Mouse (Mus musculus) heart, embryonic 13.5 days (tissue): Measurements from ENCODE around the gene Olfr1022. TPM values are rescaled to one million over a fixed set of nuclear protein-coding genes. Genes with fewer than 3 reads are reported as not detected.

Experiments used
- ATAC-seq: fragments of 200-750 bp; cut with Nextera tagmentation; 2 replicates; pipeline ENCODE4 v1.8.0; 2017; ENCODE audit warnings: moderate TSS enrichment; ENCODE audit not compliant: insufficient number of reproducible peaks, low FRiP score, low TSS enrichment; ENCODE audit errors: extremely low read depth
- H3K27ac ChIP-seq: fragments of 300-500 bp; sonication (generic); replicated peaks from 2 replicates; pipeline ENCODE4 v1.5.1; 2015; ENCODE audit warnings: moderate library complexity, mild to moderate bottlenecking, inconsistent platforms
- H3K27me3 ChIP-seq: fragments of 300-500 bp; sonication (generic); replicated peaks from 2 replicates; pipeline ENCODE4 v1.6.1; 2015; ENCODE audit warnings: mild to moderate bottlenecking, inconsistent platforms
- H3K36me3 ChIP-seq: fragments of 300-500 bp; sonication (generic); 2 replicates; pipeline ENCODE4 v1.6.1; 2015; ENCODE audit warnings: mild to moderate bottlenecking, inconsistent platforms
- H3K4me1 ChIP-seq: fragments of 300-500 bp; sonication (generic); 2 replicates; pipeline ENCODE4 v1.6.1; 2015; ENCODE audit warnings: inconsistent platforms
- H3K4me2 ChIP-seq: fragments of 300-500 bp; sonication (generic); 2 replicates; pipeline ENCODE4 v1.6.1; 2015; ENCODE audit warnings: inconsistent platforms, mild to moderate bottlenecking, moderate library complexity
- H3K4me3 ChIP-seq: fragments of 300-500 bp; sonication (generic); 2 replicates; pipeline ENCODE4 v1.5.1; 2015; ENCODE audit warnings: moderate library complexity, mild to moderate bottlenecking, inconsistent platforms
- H3K9ac ChIP-seq: fragments of 300-500 bp; sonication (generic); 2 replicates; pipeline ENCODE4 v1.6.1; 2015; ENCODE audit warnings: inconsistent platforms, mild to moderate bottlenecking, moderate library complexity
- H3K9me3 ChIP-seq: fragments of 300-500 bp; sonication (generic); 2 replicates; pipeline ENCODE4 v1.6.1; 2016; ENCODE audit warnings: inconsistent platforms
- WGBS: fragments of 180-500 bp; shearing (Covaris S2); methylation state at CpG from one replicate; pipeline ENCODE4 v1.1.7; 2015; ENCODE audit warnings: mixed read lengths; 5-methylcytosine and 5-hydroxymethylcytosine counted together
- polyA plus RNA-seq: library from polyadenylated mRNA; unstranded; fragments of >200 nt; fragmentation: Nextera tagmentation; extraction: Ambion mirVana; gene quantifications from 2 replicates; pipeline ENCODE4 v1.2.1, GENCODE M21; 2015

Olfr1022 gene
- not detected in 2 replicates for polyA plus RNA-seq

GRCm38 (mm10) chr2:85868294-85868693, at the start of gene Olfr1022:
Olfr1022 (plus strand) TSS chr2:85868594.
- H3K4me1 ChIP-seq: no peaks in the 10 kb centered on the region
- no peaks in the 10 kb centered on the region for H3K36me3 ChIP-seq
- 35% methylated on average over 2 of the region's 2 CpGs for WGBS
- no peak within 1 kb of the TSS for H3K4me3 ChIP-seq
- H3K27me3 ChIP-seq: no peaks in the 10 kb centered on the region
- H3K27ac ChIP-seq: no peak within 1 kb of the TSS
- no peak within 1 kb of the TSS for H3K4me2 ChIP-seq
- ATAC-seq: no peak
- no peak within 1 kb of the TSS for H3K9ac ChIP-seq
- H3K9me3 ChIP-seq: no peaks in the 10 kb centered on the region

- H3K36me3 ChIP-seq: no peaks in the 10 kb centered on the region
- ATAC-seq: no peak
- no peaks in the 10 kb centered on the region for H3K9me3 ChIP-seq
- no peak within 1 kb of the TSS for H3K27ac ChIP-seq
- no peak within 1 kb of the TSS for H3K9ac ChIP-seq
- H3K4me3 ChIP-seq: no peak within 1 kb of the TSS
- H3K4me1 ChIP-seq: no peaks in the 10 kb centered on the region
- H3K27me3 ChIP-seq: no peaks in the 10 kb centered on the region
- H3K4me2 ChIP-seq: no peak within 1 kb of the TSS
Observed at GRCm38 (mm10) chr2:85845383-85845782, 23.0 kb upstream of the Olfr1022 start, which contains the start of gene Olfr1019. Olfr1019 (minus strand) TSS chr2:85845483.

- Histone ChIP-seq H3K27ac (no peak within 1 kb of the TSS), H3K4me1 (no peaks in the 10 kb centered on the region), H3K27me3 (no peaks in the 10 kb centered on the region), H3K4me2 (no peak within 1 kb of the TSS), H3K4me3 (no peak within 1 kb of the TSS), H3K9me3 (no peaks in the 10 kb centered on the region), H3K36me3 (no peaks in the 10 kb centered on the region), H3K9ac (no peak within 1 kb of the TSS)
- 69% methylated on average over 1 of the region's 1 CpGs for WGBS
- ATAC-seq: no peak
Observed at GRCm38 (mm10) chr2:85846730-85847129, 21.7 kb upstream of the Olfr1022 start, which contains the start of gene Olfr1020. Olfr1020 (plus strand) TSS chr2:85847030.

- ATAC-seq: no peak
- no peaks in the 10 kb centered on the region for H3K9me3 ChIP-seq
- no peaks in the 10 kb centered on the region for H3K36me3 ChIP-seq
- no peak within 1 kb of the TSS for H3K4me2 ChIP-seq
- no peak within 1 kb of the TSS for H3K4me3 ChIP-seq
- no peak within 1 kb of the TSS for H3K9ac ChIP-seq
- 50% methylated on average over 2 of the region's 2 CpGs for WGBS
- no peaks in the 10 kb centered on the region for H3K27me3 ChIP-seq
- no peak within 1 kb of the TSS for H3K27ac ChIP-seq
- no peaks in the 10 kb centered on the region for H3K4me1 ChIP-seq
Observed at GRCm38 (mm10) chr2:85885340-85885739, 16.9 kb downstream of the Olfr1022 start, which contains the start of gene Olfr1023. Olfr1023 (plus strand) TSS chr2:85885640.

- no peak for ATAC-seq
- no peaks in the 10 kb centered on the region for H3K27me3 ChIP-seq
- no peaks in the 10 kb centered on the region for H3K36me3 ChIP-seq
- no peak within 1 kb of the TSS for H3K4me2 ChIP-seq
- H3K4me1 ChIP-seq: no peaks in the 10 kb centered on the region
- no peak within 1 kb of the TSS for H3K9ac ChIP-seq
- peaks cover 4% of the 10 kb centered on the region; the same call in 1 of the 2 replicates for H3K9me3 ChIP-seq
- WGBS: 77% methylated on average over 3 of the region's 3 CpGs
- no peak within 1 kb of the TSS for H3K27ac ChIP-seq
- H3K4me3 ChIP-seq: no peak within 1 kb of the TSS
Observed at GRCm38 (mm10) chr2:85904952-85905351, 36.6 kb downstream of the Olfr1022 start, which contains the start of gene Olfr1024. Olfr1024 (minus strand) TSS chr2:85905052.

GRCm38 (mm10) chr2:85913197-85913596, 44.8 kb downstream of the Olfr1022 start:
- Histone ChIP-seq H3K27ac (no peak overlapping the region), H3K36me3 (no peaks in the 10 kb centered on the region), H3K4me3 (no peak overlapping the region), H3K4me2 (no peak overlapping the region), H3K27me3 (no peaks in the 10 kb centered on the region), H3K9me3 (no peaks in the 10 kb centered on the region), H3K9ac (no peak overlapping the region), H3K4me1 (no peaks in the 10 kb centered on the region)
- ATAC-seq: no peak

GRCm38 (mm10) chr2:85914893-85915292, 46.5 kb downstream of the Olfr1022 start, which contains the start of gene Olfr1025-ps1:
Olfr1025-ps1 (plus strand) TSS chr2:85915193.
- no peak within 1 kb of the TSS for H3K4me3 ChIP-seq
- H3K27me3 ChIP-seq: no peaks in the 10 kb centered on the region
- H3K27ac ChIP-seq: no peak within 1 kb of the TSS
- H3K36me3 ChIP-seq: no peaks in the 10 kb centered on the region
- WGBS: 50% methylated on average over 1 of the region's 1 CpGs
- H3K9ac ChIP-seq: no peak within 1 kb of the TSS
- H3K4me1 ChIP-seq: no peaks in the 10 kb centered on the region
- no peak for ATAC-seq
- H3K9me3 ChIP-seq: no peaks in the 10 kb centered on the region
- no peak within 1 kb of the TSS for H3K4me2 ChIP-seq

Other genes with a start within 250 kb of the Olfr1022 start
- not detected in 2 replicates for gene Olfr1002, start 217.9 kb upstream of the Olfr1022 start, polyA plus RNA-seq
- not detected in 2 replicates for gene Olfr154, start 204.1 kb upstream of the Olfr1022 start, polyA plus RNA-seq
- gene Olfr1006, start 189.8 kb upstream of the Olfr1022 start, polyA plus RNA-seq: not detected in 2 replicates
- gene Olfr1008, start 179.2 kb upstream of the Olfr1022 start, polyA plus RNA-seq: not detected in 2 replicates
- not detected in 2 replicates for gene Olfr1009, start 153.2 kb upstream of the Olfr1022 start, polyA plus RNA-seq
- gene Olfr1012, start 105.8 kb upstream of the Olfr1022 start, polyA plus RNA-seq: not detected in 2 replicates
- gene Olfr1013, start 101.5 kb upstream of the Olfr1022 start, polyA plus RNA-seq: not detected in 2 replicates
- gene Olfr1014, start 95.9 kb upstream of the Olfr1022 start, polyA plus RNA-seq: not detected in 2 replicates
- not detected in 2 replicates for gene Olfr1015, start 86.6 kb upstream of the Olfr1022 start, polyA plus RNA-seq
- not detected in 2 replicates for gene Olfr1016, start 66.0 kb upstream of the Olfr1022 start, polyA plus RNA-seq
- gene Olfr1018, start 50.1 kb upstream of the Olfr1022 start, polyA plus RNA-seq: not detected in 2 replicates
- not detected in 2 replicates for gene Olfr1019, start 23.1 kb upstream of the Olfr1022 start, polyA plus RNA-seq
- gene Olfr1020, start 21.6 kb upstream of the Olfr1022 start, polyA plus RNA-seq: not detected in 2 replicates
- not detected in 2 replicates for gene Olfr1023, start 17.0 kb downstream of the Olfr1022 start, polyA plus RNA-seq
- not detected in 2 replicates for gene Olfr1024, start 36.5 kb downstream of the Olfr1022 start, polyA plus RNA-seq
- gene Olfr1025-ps1, start 46.6 kb downstream of the Olfr1022 start, polyA plus RNA-seq: not detected in 2 replicates
- not detected in 2 replicates for gene Olfr1026, start 53.0 kb downstream of the Olfr1022 start, polyA plus RNA-seq
- not detected in 2 replicates for gene Olfr1028, start 81.8 kb downstream of the Olfr1022 start, polyA plus RNA-seq
- gene Olfr1029, start 105.3 kb downstream of the Olfr1022 start, polyA plus RNA-seq: not detected in 2 replicates
- not detected in 2 replicates for gene Olfr1030, start 110.7 kb downstream of the Olfr1022 start, polyA plus RNA-seq
- gene Olfr1031, start 121.7 kb downstream of the Olfr1022 start, polyA plus RNA-seq: not detected in 2 replicates
- not detected in 2 replicates for gene Olfr1032, start 136.9 kb downstream of the Olfr1022 start, polyA plus RNA-seq
- 2.2 and 2.3 TPM in 2 replicates for gene Olfr1033, start 152.0 kb downstream of the Olfr1022 start, polyA plus RNA-seq
- 0.13 TPM in 1 of 2 replicates, not detected in the other for gene Olfr1034, start 177.3 kb downstream of the Olfr1022 start, polyA plus RNA-seq
- gene Olfr1036, start 205.4 kb downstream of the Olfr1022 start, polyA plus RNA-seq: not detected in 2 replicates
- gene Olfr1037, start 218.8 kb downstream of the Olfr1022 start, polyA plus RNA-seq: not detected in 2 replicates